Mouse (Mus musculus): ENCODE results near the gene Ogdh. TPM values are rescaled to one million over a fixed set of nuclear protein-coding genes. Genes with fewer than 3 reads are reported as not detected.

The Ogdh gene
- total RNA-seq, 2 experiments from 2014 or later, result 1,619 to 1,687 TPM

DNA sequence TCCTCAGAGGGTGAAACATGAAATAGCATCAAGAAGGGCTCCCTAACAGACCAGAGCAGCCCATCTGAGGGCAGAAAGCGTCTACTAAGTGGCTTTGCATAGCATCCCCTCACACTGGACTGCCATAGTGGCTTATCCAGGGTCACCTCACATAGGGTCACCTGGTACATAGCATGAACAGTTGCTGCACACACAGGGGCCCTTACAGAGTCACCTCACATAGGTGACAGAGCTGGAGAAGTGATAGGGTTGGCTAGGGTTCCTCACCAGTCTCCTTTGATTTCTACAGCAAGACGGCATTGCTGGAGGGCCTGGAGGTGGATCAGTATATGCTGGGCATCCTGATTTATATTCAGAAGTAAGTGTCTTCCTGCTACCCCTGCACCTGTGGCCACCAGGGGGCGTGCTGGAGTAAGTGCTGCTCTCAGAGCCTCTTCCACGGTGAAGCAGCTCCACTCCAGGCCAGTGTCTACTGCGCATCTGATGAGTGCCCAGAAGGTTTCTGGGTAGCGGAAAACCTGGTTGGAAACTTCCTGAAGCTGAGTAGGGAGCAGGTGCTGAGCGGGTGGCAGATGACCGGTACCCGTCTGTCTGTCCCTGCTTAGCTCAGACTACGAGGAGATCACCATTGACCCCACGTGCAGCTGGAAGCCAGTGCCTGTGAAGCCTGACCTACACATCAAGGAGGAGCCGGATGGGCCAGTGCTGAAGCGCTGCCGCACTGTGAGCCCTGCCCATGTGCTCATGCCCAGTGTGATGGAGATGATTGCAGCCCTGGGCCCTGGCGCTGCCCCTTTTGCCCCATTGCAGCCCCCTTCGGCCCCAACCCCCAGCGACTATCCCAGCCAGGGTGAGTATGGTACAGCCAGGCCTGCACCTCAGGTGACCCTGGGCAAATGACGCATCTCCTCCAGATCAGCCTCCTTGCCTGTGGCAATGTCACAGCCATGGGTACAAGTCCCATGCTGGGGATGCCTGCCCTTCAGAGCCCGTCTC, 111.4 kb downstream of the Ogdh start:
- DNase-seq (ENCODE audit: low spot score), result no peak
- intact Hi-C loops (cut with DNase I), result no loop called here

DNA sequence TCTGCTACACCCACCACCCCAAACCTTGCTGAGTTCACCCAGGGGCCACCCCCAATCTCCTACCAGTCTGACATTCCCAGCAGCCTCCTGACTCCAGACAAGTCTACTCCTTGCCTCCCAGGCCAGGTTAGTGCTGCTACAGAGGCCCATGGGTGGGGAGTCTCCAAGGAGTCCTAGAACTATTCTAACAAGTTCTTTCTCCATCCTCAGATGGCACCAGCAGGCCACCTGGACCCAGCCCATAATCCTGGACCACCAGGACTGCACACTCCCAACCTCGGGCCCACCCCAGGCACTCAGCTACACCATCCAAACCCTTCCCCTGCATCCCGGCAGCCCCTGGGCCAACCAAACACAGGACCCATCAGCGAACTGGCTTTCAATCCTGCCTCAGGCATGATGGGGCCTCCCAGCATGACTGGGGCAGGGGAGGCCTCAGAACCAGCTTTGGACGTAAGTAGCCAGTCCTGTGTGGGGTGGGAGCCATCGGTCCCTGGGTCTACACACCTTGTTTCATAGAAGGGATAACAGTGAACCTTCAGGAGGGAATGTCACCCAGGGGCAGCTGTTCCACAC, 112.5 kb downstream of the Ogdh start:
- intact Hi-C loops (cut with DNase I), result no loop called here
- DNase-seq (ENCODE audit: low spot score), result no peak

DNA sequence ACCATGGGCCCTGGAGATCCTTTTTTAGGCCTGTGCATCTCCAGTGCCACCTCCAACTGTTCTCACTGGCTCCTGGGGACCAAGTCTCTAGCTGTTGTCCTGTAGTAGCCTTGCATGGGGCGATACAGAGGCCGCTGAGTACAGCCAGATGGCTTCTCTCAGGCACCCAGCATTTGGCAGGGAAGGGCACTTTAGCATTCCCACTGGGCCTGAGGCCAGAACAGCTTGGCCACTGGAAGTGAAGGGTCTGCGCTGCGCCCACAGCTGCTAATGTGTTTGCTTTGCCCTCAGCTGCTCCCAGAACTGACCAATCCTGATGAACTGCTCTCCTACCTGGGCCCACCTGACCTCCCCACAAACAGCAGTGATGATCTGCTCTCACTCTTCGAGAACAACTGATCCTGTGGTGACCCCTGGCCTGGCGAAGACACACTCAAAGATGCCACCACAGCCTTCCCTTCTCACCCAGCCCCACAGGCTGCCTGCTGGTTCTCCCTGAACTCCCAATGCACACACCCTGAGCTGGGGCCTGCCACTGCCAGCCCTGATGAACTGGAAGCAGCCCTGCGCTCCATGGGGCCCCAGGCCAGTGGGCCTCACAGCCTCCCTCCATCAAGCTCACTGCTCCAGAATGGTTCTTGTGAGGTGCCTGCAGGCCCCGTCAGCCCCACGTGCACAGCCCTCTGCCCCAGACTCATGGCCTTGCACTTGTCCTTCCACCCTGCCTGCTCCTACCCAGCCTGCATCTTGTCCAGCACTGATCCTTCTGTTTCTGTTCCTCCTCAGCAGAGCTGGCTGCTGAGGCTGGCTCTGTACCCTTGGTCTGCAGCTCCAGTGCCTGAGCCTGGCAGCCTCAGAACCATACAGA, 113.5 kb downstream of the Ogdh start:
- intact Hi-C loops (cut with DNase I), result no loop called here
- DNase-seq (ENCODE audit: low spot score), result no peak

- intact Hi-C loops (cut with DNase I), result no loop called here
- peak; percentile 49 for DNase-seq (ENCODE audit: low spot score)
Observed at GRCm38 (mm10) chr11:6405591-6406081, 114.2 kb downstream of the Ogdh start.

Small RNA genes lying within 50 kb of the gene (microRNA-seq; reads per million reads assigned to microRNA genes)
- gene Mir7651, result not detected

Other genes starting within 250 kb of the Ogdh start
- 1 to 10 TPM; 6.2 to 6.5 TPM for gene Camk2b, start 225.3 kb upstream of the Ogdh start, total RNA-seq (2021)
- under 1 TPM in 1 of 2 experiments, not detected in 1; 0.17 TPM for gene A730071L15Rik, start 91.6 kb upstream of the Ogdh start, total RNA-seq (2021)
- gene Nudcd3, start 91.2 kb upstream of the Ogdh start, total RNA-seq (2021), result 10 to 100 TPM; 59.3 to 59.6 TPM
- gene Npc1l1, start 61.5 kb upstream of the Ogdh start, total RNA-seq (2021), result not detected
- 10 to 100 TPM; 22.5 to 23.8 TPM for gene Ddx56, start 23.9 kb upstream of the Ogdh start, total RNA-seq (2021)
- 10 to 100 TPM; 76.6 to 89.2 TPM for gene Tmed4, start 16.8 kb upstream of the Ogdh start, total RNA-seq (2021)
- gene Zmiz2, start 97.4 kb downstream of the Ogdh start, total RNA-seq (2021), result 10 to 100 TPM; 38.5 to 39.0 TPM
- 100 to 1,000 TPM; 316 to 357 TPM for gene Ppia, start 123.8 kb downstream of the Ogdh start, total RNA-seq (2021)
- gene H2afv, start 152.8 kb downstream of the Ogdh start, total RNA-seq (2021), result 10 to 100 TPM; 67.7 to 69.4 TPM
- gene Purb, start 184.3 kb downstream of the Ogdh start, total RNA-seq (2021), result 10 to 100 TPM; 34.4 to 36.8 TPM
- 1 to 10 TPM; 1.5 to 2.4 TPM for gene Myo1g, start 229.3 kb downstream of the Ogdh start, total RNA-seq (2021)